Mouse (Mus musculus): ENCODE measurements around the gene Frmpd3. TPM values are rescaled to one million over a fixed set of nuclear protein-coding genes. Genes with fewer than 3 reads are reported as not detected.

The Frmpd3 gene
- polyA plus RNA-seq, 1 experiment from 2014 or later, result 1.0 TPM

DNA sequence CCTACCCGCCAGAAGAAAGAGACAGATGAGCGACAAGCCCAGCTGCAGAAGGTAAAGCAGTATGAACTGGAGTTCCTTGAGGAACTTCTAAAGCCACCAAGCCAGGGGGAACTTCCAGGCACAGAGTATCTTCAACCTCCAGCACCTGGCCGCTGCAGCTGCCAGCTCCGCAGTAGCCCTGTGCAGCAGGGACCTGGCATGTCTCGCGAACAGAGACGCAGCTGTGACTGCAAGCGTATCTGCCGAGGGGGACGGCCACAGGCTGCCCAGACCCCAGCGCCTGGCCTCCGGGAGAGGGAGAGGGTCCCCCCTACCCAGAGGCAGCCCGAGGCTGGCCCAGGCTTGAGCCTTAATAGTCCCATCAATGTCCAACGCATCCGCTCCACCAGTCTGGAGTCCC is 89.9 kb downstream of the Frmpd3 start:
- Histone ChIP-seq H3K27me3 (replicated peaks; ENCODE audit: control insufficient read depth, insufficient read depth, low read length) (no peaks in the 10 kb centered on the region), H3K4me1 (ENCODE audit: control insufficient read depth, insufficient read depth, low read length) (no peaks in the 10 kb centered on the region), H3K36me3 (ENCODE audit: control insufficient read depth, insufficient read depth, low read length) (no peaks in the 10 kb centered on the region), H3K27ac (ENCODE audit: low read depth, low read length) (no peak overlapping the region), H3K9ac (ENCODE audit: low read length) (no peak overlapping the region), H3K9me3 (replicated peaks; ENCODE audit: control insufficient read depth, low read length) (no peaks in the 10 kb centered on the region), H3K4me3 (ENCODE audit: low read depth, low read length) (no peak overlapping the region), H3K4me2 (ENCODE audit: low read length) (no peak overlapping the region)
- ATAC-seq, result no peak
- DNase-seq (ENCODE audit: low spot score), result no peak
- 88% methylated on average over 15 of the region's 15 CpGs for WGBS

DNA sequence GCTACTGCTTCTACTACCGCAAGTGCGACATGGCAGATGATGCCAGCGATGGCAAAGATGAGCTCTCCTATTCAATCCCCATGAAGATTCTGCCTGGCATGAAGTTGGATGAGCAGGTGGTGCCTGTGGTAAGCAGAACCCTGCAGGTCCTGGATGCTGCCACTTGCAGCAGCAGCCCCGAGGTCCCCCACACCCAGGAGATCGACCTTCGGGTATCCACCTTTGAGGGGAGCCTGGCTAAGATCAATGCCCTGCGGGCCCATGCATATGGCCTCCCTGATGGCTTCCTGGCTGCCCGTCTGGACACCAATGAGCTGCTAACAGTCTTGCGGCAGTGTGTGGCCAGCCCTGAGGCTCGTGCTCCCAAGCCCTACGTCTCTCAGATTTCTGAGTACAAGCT is 90.7 kb downstream of the Frmpd3 start:
- no peak overlapping the region for H3K27ac ChIP-seq (ENCODE audit: low read depth, low read length)
- no peak overlapping the region for H3K9ac ChIP-seq (ENCODE audit: low read length)
- H3K36me3 ChIP-seq (ENCODE audit: control insufficient read depth, insufficient read depth, low read length), result no peaks in the 10 kb centered on the region
- H3K27me3 ChIP-seq (replicated peaks; ENCODE audit: control insufficient read depth, insufficient read depth, low read length), result no peaks in the 10 kb centered on the region
- DNase-seq (ENCODE audit: low spot score), result no peak
- no peak overlapping the region for H3K4me2 ChIP-seq (ENCODE audit: low read length)
- whole genome bisulfite sequencing, result 92% methylated on average over 11 of the region's 11 CpGs
- no peaks in the 10 kb centered on the region for H3K4me1 ChIP-seq (ENCODE audit: control insufficient read depth, insufficient read depth, low read length)
- ATAC-seq, result no peak
- no peaks in the 10 kb centered on the region for H3K9me3 ChIP-seq (replicated peaks; ENCODE audit: control insufficient read depth, low read length)
- H3K4me3 ChIP-seq (ENCODE audit: low read depth, low read length), result no peak overlapping the region

DNA sequence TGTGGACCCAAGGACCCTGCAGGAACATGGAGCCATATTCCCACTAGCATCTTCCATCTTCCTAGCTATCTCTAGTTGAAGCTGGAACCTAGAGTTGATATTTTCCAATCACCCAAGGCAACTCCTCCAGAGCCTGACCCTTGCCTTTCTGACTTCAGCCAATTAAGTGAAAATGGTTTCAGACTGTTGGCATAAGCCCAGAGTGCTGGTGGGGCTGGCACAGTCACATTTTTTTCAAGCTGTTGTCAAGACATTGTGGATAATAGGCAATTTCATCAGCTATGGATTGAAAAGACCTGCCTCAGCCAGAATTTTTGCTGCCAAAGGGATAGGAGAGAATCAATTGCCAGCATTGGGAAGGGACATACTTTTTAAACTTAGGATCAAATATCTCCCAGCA is 95.8 kb downstream of the Frmpd3 start:
- Histone ChIP-seq H3K4me3 (ENCODE audit: low read depth, low read length) (no peak overlapping the region), H3K36me3 (ENCODE audit: control insufficient read depth, insufficient read depth, low read length) (no peaks in the 10 kb centered on the region), H3K9me3 (replicated peaks; ENCODE audit: control insufficient read depth, low read length) (no peaks in the 10 kb centered on the region), H3K27me3 (replicated peaks; ENCODE audit: control insufficient read depth, insufficient read depth, low read length) (no peaks in the 10 kb centered on the region), H3K4me1 (ENCODE audit: control insufficient read depth, insufficient read depth, low read length) (no peaks in the 10 kb centered on the region), H3K9ac (ENCODE audit: low read length) (no peak overlapping the region), H3K4me2 (ENCODE audit: low read length) (no peak overlapping the region), H3K27ac (ENCODE audit: low read depth, low read length) (no peak overlapping the region)
- ATAC-seq (no peak), DNase-seq (ENCODE audit: low spot score) (no peak)

DNA sequence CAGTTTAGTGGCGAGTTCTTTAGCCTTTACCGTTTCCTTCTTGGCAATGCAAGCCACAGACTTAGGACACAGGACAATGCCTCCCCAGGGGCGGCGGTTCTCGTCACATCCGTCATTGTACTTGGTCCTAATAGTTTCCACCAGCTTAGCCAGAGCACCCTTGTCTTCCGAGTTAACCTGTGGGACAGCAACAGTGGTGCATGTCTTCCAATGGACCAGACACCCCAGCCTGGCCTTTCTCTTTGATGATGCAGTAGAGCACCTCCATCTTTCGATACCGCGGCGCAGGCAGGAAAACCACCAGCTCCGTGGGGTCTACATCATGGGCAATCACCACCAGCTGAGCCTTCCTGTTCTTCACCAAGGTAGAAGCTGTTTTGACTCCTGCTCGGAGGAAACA is 103.5 kb downstream of the Frmpd3 start:
- Histone ChIP-seq H3K9ac (ENCODE audit: low read length) (no peak overlapping the region), H3K9me3 (replicated peaks; ENCODE audit: control insufficient read depth, low read length) (no peaks in the 10 kb centered on the region), H3K36me3 (ENCODE audit: control insufficient read depth, insufficient read depth, low read length) (no peaks in the 10 kb centered on the region), H3K4me3 (ENCODE audit: low read depth, low read length) (no peak overlapping the region), H3K27ac (ENCODE audit: low read depth, low read length) (no peak overlapping the region), H3K4me2 (ENCODE audit: low read length) (no peak overlapping the region), H3K4me1 (ENCODE audit: control insufficient read depth, insufficient read depth, low read length) (no peaks in the 10 kb centered on the region), H3K27me3 (replicated peaks; ENCODE audit: control insufficient read depth, insufficient read depth, low read length) (no peaks in the 10 kb centered on the region)
- no peak for DNase-seq (ENCODE audit: low spot score)
- ATAC-seq, result no peak
- 73% methylated on average over 13 of the region's 13 CpGs for WGBS

DNA sequence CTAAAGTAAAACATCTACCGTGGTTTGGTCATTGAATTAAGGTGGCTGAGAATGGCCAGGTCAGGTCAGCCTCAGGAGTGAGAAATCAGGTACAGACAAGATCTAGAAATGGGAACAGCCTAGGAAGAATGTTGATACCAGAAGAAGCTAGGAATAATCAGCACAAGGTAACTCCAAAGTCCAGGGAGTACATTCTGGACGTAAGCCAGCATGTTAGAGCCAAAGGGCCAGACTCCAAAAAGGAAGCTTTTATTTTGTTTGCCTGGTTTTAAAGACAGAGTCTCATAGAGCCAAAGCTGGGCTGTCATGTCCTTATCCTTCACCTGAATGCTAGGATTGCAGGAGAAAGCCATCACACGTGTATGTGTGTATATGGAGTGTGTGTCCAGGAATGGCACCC is 108.0 kb downstream of the Frmpd3 start:
- WGBS, result 83% methylated on average over 3 of the region's 3 CpGs
- ATAC-seq, result no peak
- Histone ChIP-seq H3K9ac (ENCODE audit: low read length) (no peak overlapping the region), H3K9me3 (replicated peaks; ENCODE audit: control insufficient read depth, low read length) (no peaks in the 10 kb centered on the region), H3K36me3 (ENCODE audit: control insufficient read depth, insufficient read depth, low read length) (no peaks in the 10 kb centered on the region), H3K4me2 (ENCODE audit: low read length) (no peak overlapping the region), H3K27ac (ENCODE audit: low read depth, low read length) (no peak overlapping the region), H3K27me3 (replicated peaks; ENCODE audit: control insufficient read depth, insufficient read depth, low read length) (no peaks in the 10 kb centered on the region), H3K4me3 (ENCODE audit: low read depth, low read length) (no peak overlapping the region), H3K4me1 (ENCODE audit: control insufficient read depth, insufficient read depth, low read length) (no peaks in the 10 kb centered on the region)
- no peak for DNase-seq (ENCODE audit: low spot score)

DNA sequence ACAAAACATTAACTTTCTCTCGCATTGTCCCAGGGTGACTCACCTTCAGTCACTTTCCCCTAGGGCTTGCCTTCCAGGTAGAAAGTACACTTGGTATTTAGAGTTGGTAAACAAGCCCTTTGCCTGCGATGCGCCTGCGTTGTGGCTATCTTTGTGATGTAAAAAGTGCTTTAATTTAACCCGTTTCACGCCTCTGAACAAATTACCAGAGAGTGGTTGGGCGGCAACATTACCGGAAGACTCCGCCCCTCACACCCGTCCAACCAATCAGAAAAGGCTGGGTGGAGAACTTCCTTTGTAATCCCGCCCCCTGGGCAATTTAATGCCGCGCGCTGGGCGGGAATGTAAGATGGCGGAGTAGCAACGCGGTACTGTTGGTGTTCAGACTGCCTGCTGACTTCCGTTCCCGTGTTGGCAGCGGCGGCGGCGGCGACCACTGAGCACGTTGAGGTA is 114.2 kb downstream of the Frmpd3 start, which contains the start of gene Prps1:
Prps1 (plus strand) TSS at position 335 of the 453 bp plus-strand sequence.
- DNase-seq (ENCODE audit: low spot score), result peak; percentile 95
- Histone ChIP-seq H3K9me3 (replicated peaks; ENCODE audit: control insufficient read depth, low read length) (no peaks in the 10 kb centered on the region), H3K9ac (ENCODE audit: low read length) (peak within 1 kb of the TSS; percentile 62), H3K4me2 (ENCODE audit: low read length) (peak within 1 kb of the TSS; percentile 56), H3K27me3 (replicated peaks; ENCODE audit: control insufficient read depth, insufficient read depth, low read length) (no peaks in the 10 kb centered on the region), H3K27ac (ENCODE audit: low read depth, low read length) (no peak within 1 kb of the TSS), H3K4me1 (ENCODE audit: control insufficient read depth, insufficient read depth, low read length) (no peaks in the 10 kb centered on the region), H3K36me3 (ENCODE audit: control insufficient read depth, insufficient read depth, low read length) (no peaks in the 10 kb centered on the region), H3K4me3 (ENCODE audit: low read depth, low read length) (peak within 1 kb of the TSS; percentile 45)
- WGBS, result 31% methylated on average over 26 of the region's 26 CpGs
- ATAC-seq, result peak; percentile 98

DNA sequence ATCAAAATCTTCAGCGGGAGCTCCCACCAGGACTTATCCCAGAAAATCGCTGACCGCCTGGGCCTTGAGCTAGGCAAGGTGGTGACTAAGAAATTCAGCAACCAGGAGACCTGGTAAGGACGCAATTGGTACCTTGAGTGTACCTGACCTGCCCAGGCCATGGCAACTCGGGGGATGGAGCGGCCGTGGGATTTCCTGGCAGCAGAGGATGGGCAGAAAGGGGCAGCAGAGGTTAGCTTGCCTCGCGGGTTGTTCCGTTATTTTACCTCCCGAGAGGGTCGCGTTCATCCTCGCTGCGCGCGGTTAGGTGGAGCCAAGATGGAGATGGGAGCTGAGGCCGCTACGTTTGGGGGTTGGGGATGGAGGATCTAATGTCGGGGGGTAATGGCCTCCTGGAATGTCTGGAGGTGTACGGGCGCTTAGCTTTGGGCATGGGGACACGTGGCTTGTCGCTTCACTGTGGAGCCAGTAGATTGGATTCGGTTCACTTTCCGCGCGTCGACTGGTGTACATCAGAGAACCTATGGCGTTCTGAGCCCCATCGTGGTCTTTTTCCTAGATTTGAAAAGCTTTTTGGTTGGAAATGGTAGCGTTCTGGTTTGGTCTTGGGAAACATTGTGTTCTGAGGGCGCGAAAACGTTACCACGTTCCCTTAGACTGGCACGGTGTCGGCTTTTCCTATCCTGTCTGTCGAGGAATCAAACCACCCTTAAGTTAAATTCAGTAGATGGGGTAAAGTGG is 114.9 kb downstream of the Frmpd3 start:
- peak; percentile 64 for ATAC-seq
- Histone ChIP-seq H3K9ac (ENCODE audit: low read length) (peak overlapping the region; percentile 62), H3K27me3 (replicated peaks; ENCODE audit: control insufficient read depth, insufficient read depth, low read length) (no peaks in the 10 kb centered on the region), H3K4me2 (ENCODE audit: low read length) (peak overlapping the region; percentile 56), H3K4me3 (ENCODE audit: low read depth, low read length) (peak overlapping the region; percentile 45), H3K4me1 (ENCODE audit: control insufficient read depth, insufficient read depth, low read length) (no peaks in the 10 kb centered on the region), H3K9me3 (replicated peaks; ENCODE audit: control insufficient read depth, low read length) (no peaks in the 10 kb centered on the region), H3K27ac (ENCODE audit: low read depth, low read length) (no peak overlapping the region), H3K36me3 (ENCODE audit: control insufficient read depth, insufficient read depth, low read length) (no peaks in the 10 kb centered on the region)
- WGBS, result 28% methylated on average over 39 of the region's 39 CpGs
- peak; percentile 37 for DNase-seq (ENCODE audit: low spot score)

DNA sequence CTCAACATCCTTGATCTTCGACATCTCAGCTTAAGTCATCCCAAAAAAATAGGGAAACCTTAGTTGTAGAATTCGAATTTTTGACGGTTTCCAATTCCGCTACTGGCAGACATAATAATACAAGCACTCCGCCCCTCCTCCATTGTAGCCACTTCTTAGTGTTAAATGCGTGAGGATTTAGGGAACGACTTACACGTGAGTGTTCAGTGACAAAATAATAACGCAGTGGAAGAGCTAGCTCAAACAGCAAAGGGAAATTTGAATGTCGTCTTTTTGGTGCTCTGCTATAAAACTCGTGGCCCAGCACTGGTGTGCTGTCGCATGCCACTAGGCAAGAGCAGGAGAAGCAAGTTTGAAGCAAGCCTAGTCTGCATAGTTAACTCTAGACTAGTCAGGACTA is 115.4 kb downstream of the Frmpd3 start:
- peak overlapping the region; percentile 56 for H3K4me2 ChIP-seq (ENCODE audit: low read length)
- WGBS, result 30% methylated on average over 12 of the region's 12 CpGs
- H3K4me3 ChIP-seq (ENCODE audit: low read depth, low read length), result peak overlapping the region; percentile 45
- ATAC-seq (0 out of 2 replicates have a peak, but pooled peaks have one; percentile 16), DNase-seq (ENCODE audit: low spot score) (peak; percentile 18)
- no peaks in the 10 kb centered on the region for H3K4me1 ChIP-seq (ENCODE audit: control insufficient read depth, insufficient read depth, low read length)
- no peak overlapping the region for H3K27ac ChIP-seq (ENCODE audit: low read depth, low read length)
- no peaks in the 10 kb centered on the region for H3K27me3 ChIP-seq (replicated peaks; ENCODE audit: control insufficient read depth, insufficient read depth, low read length)
- peak overlapping the region; percentile 62; the same call in 1 of the 2 replicates for H3K9ac ChIP-seq (ENCODE audit: low read length)
- no peaks in the 10 kb centered on the region for H3K36me3 ChIP-seq (ENCODE audit: control insufficient read depth, insufficient read depth, low read length)
- no peaks in the 10 kb centered on the region for H3K9me3 ChIP-seq (replicated peaks; ENCODE audit: control insufficient read depth, low read length)

DNA sequence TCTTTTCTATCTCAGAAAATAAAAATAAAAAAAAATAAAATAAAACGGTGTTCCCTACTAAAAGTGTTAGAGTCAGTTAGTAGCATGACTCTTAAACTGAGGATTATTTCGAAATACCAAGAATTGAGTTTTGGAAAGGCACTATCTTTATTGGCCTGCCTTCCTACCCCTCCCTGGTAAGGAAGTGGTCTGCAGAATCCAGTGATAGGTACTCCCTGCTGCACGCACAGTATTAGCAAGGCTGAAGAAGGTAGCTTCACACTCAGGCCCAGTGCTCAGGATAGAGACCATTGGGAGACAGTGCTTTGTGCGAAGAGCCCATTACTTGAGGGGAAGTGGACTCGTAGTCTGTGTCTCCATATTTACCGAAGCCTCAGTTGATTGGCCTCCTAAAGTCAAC is 136.2 kb downstream of the Frmpd3 start:
- Histone ChIP-seq H3K9me3 (replicated peaks; ENCODE audit: control insufficient read depth, low read length) (no peaks in the 10 kb centered on the region), H3K36me3 (ENCODE audit: control insufficient read depth, insufficient read depth, low read length) (0 out of 2 replicates have a peak, but pooled peaks cover 4% of the 10 kb centered on the region), H3K4me1 (ENCODE audit: control insufficient read depth, insufficient read depth, low read length) (no peaks in the 10 kb centered on the region), H3K9ac (ENCODE audit: low read length) (no peak overlapping the region), H3K4me2 (ENCODE audit: low read length) (no peak overlapping the region), H3K27ac (ENCODE audit: low read depth, low read length) (no peak overlapping the region), H3K27me3 (replicated peaks; ENCODE audit: control insufficient read depth, insufficient read depth, low read length) (no peaks in the 10 kb centered on the region), H3K4me3 (ENCODE audit: low read depth, low read length) (no peak overlapping the region)
- WGBS, result 91% methylated on average over 6 of the region's 6 CpGs
- ATAC-seq (no peak), DNase-seq (ENCODE audit: low spot score) (no peak)

Measured in forebrain, embryonic 14.5 days (tissue).